ENCODE assay signal across 12 mouse cellular contexts in genomic region chr2:178265454-178265853, GRCm38 (mm10).
DNase-seq lines count a peak whose midpoint lies in the region; ATAC-seq lines count a peak whose summit lies in the region.
"Had no signal": no experiment of that assay in that cellular context is flagged by ENCODE, and none has a peak within 500 bp of the region (broad histone marks: within the 10 kb centered on the region; RNA-seq: fewer than 3 reads in every experiment).

No protein-coding gene starts in this region.

- no peak overlapping the region for H3K9ac ChIP-seq in heart, embryonic 12.5 days
- H3K9ac ChIP-seq: embryonic facial prominence, embryonic 13.5 days; liver, embryonic 13.5 days; neural tube, embryonic 12.5 days had no signal

- no peaks in the 10 kb centered on the region for H3K9me3 ChIP-seq in heart, embryonic 12.5 days (replicated peaks)
- H3K9me3 ChIP-seq: embryonic facial prominence, embryonic 13.5 days; liver, embryonic 13.5 days; neural tube, embryonic 12.5 days had no signal

- H3K27ac ChIP-seq in heart, embryonic 12.5 days (ENCODE audit: poor library complexity, severe bottlenecking): no peak overlapping the region
- H3K27ac ChIP-seq: embryonic facial prominence, embryonic 13.5 days; liver, embryonic 13.5 days; neural tube, embryonic 12.5 days had no signal

- intact Hi-C loops in left cerebral cortex, postnatal 36 days (cut with DNase I): no loop called here

- 9% methylated on average over 2 of the region's 2 CpGs for WGBS in heart, embryonic 12.5 days

- no peak for DNase-seq in cerebellum, adult 11 months
- DNase-seq in MN1 (ENCODE audit: low spot score): peak; percentile 10
- DNase-seq in left cerebral cortex, postnatal 36 days (ENCODE audit: low spot score in 2 of 2): peak; percentile 44 to 49
- no peak for DNase-seq in ovary, postnatal 10 days (ENCODE audit: low spot score)
- no peak for DNase-seq in ovary, postnatal 14 days (ENCODE audit: low spot score)
- DNase-seq: liver, embryonic 13.5 days; thymus, postnatal 36 days had no signal

- peak; percentile 23; the same call in 1 of the 2 replicates for ATAC-seq in cerebellum, adult (ENCODE audit: insufficient number of reproducible peaks, low FRiP score, low TSS enrichment)
- ATAC-seq in heart, embryonic 12.5 days (ENCODE audit: insufficient number of reproducible peaks, low FRiP score): peak; percentile 56; the same call in 1 of the 2 replicates
- ATAC-seq in erythroid progenitor cell, adult 5-6 weeks (replicated peaks; ENCODE audit: low FRiP score, poor library complexity, severe bottlenecking): no peak

- no peaks in the 10 kb centered on the region for H3K27me3 ChIP-seq in heart, embryonic 12.5 days (replicated peaks)
- H3K27me3 ChIP-seq: liver, embryonic 13.5 days; neural tube, embryonic 12.5 days had no signal

- H3K4me2 ChIP-seq in heart, embryonic 12.5 days: no peak overlapping the region
- H3K4me2 ChIP-seq: embryonic facial prominence, embryonic 13.5 days; liver, embryonic 13.5 days; neural tube, embryonic 12.5 days had no signal

- no peak overlapping the region for H3K4me3 ChIP-seq in heart, embryonic 12.5 days
- H3K4me3 ChIP-seq: embryonic facial prominence, embryonic 13.5 days; liver, embryonic 13.5 days; neural tube, embryonic 12.5 days had no signal

- no peaks in the 10 kb centered on the region for H3K36me3 ChIP-seq in heart, embryonic 12.5 days
- H3K36me3 ChIP-seq: embryonic facial prominence, embryonic 13.5 days; liver, embryonic 13.5 days; neural tube, embryonic 12.5 days had no signal

- H3K4me1 ChIP-seq in heart, embryonic 12.5 days (replicated peaks): peaks cover 21% of the 10 kb centered on the region
- H3K4me1 ChIP-seq: embryonic facial prominence, embryonic 13.5 days; liver, embryonic 13.5 days had no signal

Comparison
In these comparisons a context has a peak if more than half of its experiments do, and no peak if none do; other contexts are left out.
1. DNase-seq: peak in MN1 (single experiment) and left cerebral cortex, postnatal 36 days (2 of 2); none in cerebellum, adult 11 months (single experiment), ovary, postnatal 10 days (single experiment) and ovary, postnatal 14 days (single experiment).